Mouse (Mus musculus) c-Kit-negative CD71-positive TER-119-positive erythroid progenitor cells, embryonic 14.5 days (primary cell): ENCODE measurements at regions not wholly inside any gene's neighbourhood (a gene's known extent, or its start where the extent isn't known, plus 50 kb on each side); places are given as distances from the start of the nearest gene placed in this dataset.

Experiments
- DNase-seq: peaks from one replicate; pipeline ENCODE4 v3.0.0-alpha.2; 2013; ENCODE audit warnings: low read depth, low spot score

GRCm38 (mm10) chr17:47064592-47065306, 54.4 kb upstream of the Ubr2 start:
- DNase-seq: no peak

GRCm38 (mm10) chr17:47064006-47064405, 53.6 kb upstream of the Ubr2 start:
- no peak for DNase-seq

GRCm38 (mm10) chr17:47061031-47061620, 50.8 kb upstream of the Ubr2 start:
- no peak for DNase-seq
